Mouse (Mus musculus) liver, embryonic 14.5 days (tissue): Measurements from ENCODE around the gene Ddit4. TPM values are rescaled to one million over a fixed set of nuclear protein-coding genes. Genes with fewer than 3 reads are reported as not detected.
A peak's percentile ranks its signal among the peaks of the same experiment; 100 is the strongest.
"Not testable (repeated sequence)": the region's sequence is repeated elsewhere in the genome, so short reads cannot be mapped to it uniquely, and the experiment has no call there.

ENCODE experiments used
- ATAC-seq: fragments of 200-750 bp; cut with Nextera tagmentation; 2 replicates; pipeline ENCODE4 v1.8.0; 2017; ENCODE audit warnings: moderate number of reproducible peaks, mild to moderate bottlenecking, moderate library complexity; ENCODE audit not compliant: insufficient read depth
- DNase-seq, 3 experiments: peaks; one replicate each; pipeline ENCODE4 v3.0.0-alpha.2; 2012 to 2013; ENCODE audit warnings: low read depth in 3 of 3, low spot score in 3 of 3
- H3K27ac ChIP-seq: fragments of 300-500 bp; sonication (generic); 2 replicates; pipeline ENCODE4 v1.5.1; 2014; ENCODE audit warnings: moderate library complexity, mild to moderate bottlenecking, control low read depth, inconsistent platforms
- H3K27me3 ChIP-seq: fragments of 300-500 bp; sonication (generic); 2 replicates; pipeline ENCODE4 v1.6.1; 2014; ENCODE audit warnings: mild to moderate bottlenecking, low read length, moderate library complexity; ENCODE audit not compliant: control insufficient read depth, insufficient read depth
- H3K36me3 ChIP-seq: fragments of 300-500 bp; sonication (generic); replicated peaks from 2 replicates; pipeline ENCODE4 v1.6.1; 2014; ENCODE audit warnings: low read depth; ENCODE audit not compliant: control insufficient read depth, insufficient read depth
- H3K4me1 ChIP-seq, 2 experiments: fragments of 200-500 bp in 1 of 2; fragments of 300-500 bp in 1 of 2; sonication (generic) in 1 of 2; replicated peaks; 2 replicates each; pipeline ENCODE4 v1.6.1; 2012 to 2014; ENCODE audit warnings: antibody characterized with exemption in 1 of 2, inconsistent platforms in 1 of 2, low read length in 1 of 2; ENCODE audit not compliant: control insufficient read depth in 2 of 2, insufficient read depth in 2 of 2
- H3K4me2 ChIP-seq: fragments of 300-500 bp; sonication (generic); 2 replicates; pipeline ENCODE4 v1.6.1; 2014; ENCODE audit warnings: low read depth, mild to moderate bottlenecking, control low read depth, moderate library complexity
- H3K4me3 ChIP-seq, 2 experiments: fragments of 200-500 bp in 1 of 2; fragments of 300-500 bp in 1 of 2; sonication (generic) in 1 of 2; 2 replicates each; pipeline ENCODE4 v1.5.1; 2012 to 2014; ENCODE audit warnings: low read depth in 2 of 2, low read length in 2 of 2, mild to moderate bottlenecking in 2 of 2, control low read depth in 1 of 2, inconsistent platforms in 1 of 2, moderate library complexity in 1 of 2; ENCODE audit not compliant: insufficient read depth in 1 of 2
- H3K9ac ChIP-seq: fragments of 300-500 bp; sonication (generic); replicated peaks from 2 replicates; pipeline ENCODE4 v1.6.1; 2014; ENCODE audit warnings: mild to moderate bottlenecking, control low read depth, moderate library complexity
- H3K9me3 ChIP-seq: fragments of 300-500 bp; sonication (generic); 2 replicates; pipeline ENCODE4 v1.6.1; 2016; ENCODE audit warnings: low read length, mixed read lengths; ENCODE audit not compliant: control insufficient read depth
- CTCF ChIP-seq: IDR thresholded peaks from 2 replicates; pipeline ENCODE4 v1.5.1; 2016; ENCODE audit warnings: antibody characterized with exemption, low read depth, control low read depth
- EP300 ChIP-seq: IDR thresholded peaks from 2 replicates; pipeline ENCODE4 v1.6.1; 2016; ENCODE audit warnings: antibody characterized with exemption, low read depth
- WGBS: fragments of 180-500 bp; shearing (Covaris S2); extraction: QIAGEN DNeasy Blood & Tissue Kit; methylation state at CpG from one replicate; pipeline ENCODE4 v1.1.7; 2014; ENCODE audit not compliant: insufficient replicate concordance; 5-methylcytosine and 5-hydroxymethylcytosine counted together
- polyA plus RNA-seq, 2 experiments: library from polyadenylated mRNA; depleted of rRNA in 1 of 2; stranded (reverse) in 1 of 2; unstranded in 1 of 2; fragments of >200 nt; fragmentation: Nextera tagmentation in 1 of 2; extraction: Ambion mirVana in 1 of 2; gene quantifications; 2 replicates each; pipeline versions ENCODE4 v1.2.1 to v1.2.3; 2012 to 2014

Ddit4 gene
- 2.5 and 3.3 TPM in 2 replicates for polyA plus RNA-seq (2012; rRNA removed)
- polyA plus RNA-seq (2014; fragmentation: Nextera tagmentation; extraction: Ambion mirVana): 0.20 and 0.39 TPM in 2 replicates

DNA sequence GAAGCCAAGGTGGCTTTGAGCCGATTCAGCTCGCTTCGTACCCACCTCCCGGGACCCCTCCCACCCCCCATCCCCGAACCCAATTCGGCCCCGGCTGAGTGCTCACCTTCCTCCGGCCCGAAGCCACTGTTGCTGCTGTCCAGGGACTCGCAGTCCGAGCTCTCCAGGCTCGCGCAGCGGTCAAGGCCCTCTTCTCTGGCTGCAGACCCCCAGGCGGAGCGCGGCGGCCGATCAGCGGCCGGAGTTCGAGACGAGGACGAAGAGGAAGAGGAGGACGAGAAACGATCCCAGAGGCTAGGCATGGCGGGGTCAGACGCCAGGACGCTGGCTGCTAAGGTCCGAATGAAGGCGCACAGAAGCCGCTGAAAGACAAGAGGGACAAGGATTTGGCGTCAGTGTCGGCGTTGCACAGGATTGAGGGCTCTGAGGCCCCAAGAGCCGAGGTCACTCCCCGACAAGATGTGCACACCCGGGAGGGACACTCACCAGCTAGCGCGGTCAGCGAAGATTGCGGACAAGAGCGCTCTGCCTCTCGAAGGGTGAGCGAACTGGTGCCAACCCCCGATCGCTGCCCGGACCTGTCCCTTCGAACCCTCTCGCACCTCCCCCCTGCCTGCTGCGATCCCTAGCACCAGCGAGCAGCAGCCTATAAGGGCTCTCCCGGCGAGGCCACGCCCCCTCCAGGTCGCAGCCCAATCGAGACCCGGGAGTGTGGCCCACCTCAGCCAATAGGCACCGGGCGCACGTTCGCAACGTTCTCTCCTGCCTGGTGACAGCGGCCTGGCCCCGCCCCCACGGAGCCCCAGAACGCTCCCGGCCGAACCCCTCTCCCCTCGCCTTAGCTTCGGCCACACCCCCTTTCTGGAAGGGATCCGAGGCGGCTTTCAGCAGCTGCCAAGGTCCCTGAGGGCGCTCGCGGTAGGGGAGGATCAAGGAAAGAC, at the start of gene Ddit4:
Gene Ddit4, minus strand, starts transcription at position 624 of the 941 bp plus-strand sequence.
- H3K4me2 ChIP-seq: peak within 1 kb of the TSS; percentile 90
- TF ChIP-seq EP300 (no peak), CTCF (no peak)
- H3K27ac ChIP-seq: no peak within 1 kb of the TSS
- H3K36me3 ChIP-seq: no peaks in the 10 kb centered on the region
- peak; percentile 87 to 93 (median 92) for DNase-seq
- peak within 1 kb of the TSS; percentile 64 for H3K9ac ChIP-seq
- H3K4me3 ChIP-seq: peak within 1 kb of the TSS; percentile 56 to 64
- H3K27me3 ChIP-seq: peaks cover 10% of the 10 kb centered on the region
- peaks cover 0 to 7% of the 10 kb centered on the region in 2 experiments; a peak in 2 of 4 replicates for H3K4me1 ChIP-seq
- H3K9me3 ChIP-seq: no peaks in the 10 kb centered on the region
- ATAC-seq: peak; percentile 98
- WGBS: under 1% methylated on average over 76 of the region's 76 CpGs

DNA sequence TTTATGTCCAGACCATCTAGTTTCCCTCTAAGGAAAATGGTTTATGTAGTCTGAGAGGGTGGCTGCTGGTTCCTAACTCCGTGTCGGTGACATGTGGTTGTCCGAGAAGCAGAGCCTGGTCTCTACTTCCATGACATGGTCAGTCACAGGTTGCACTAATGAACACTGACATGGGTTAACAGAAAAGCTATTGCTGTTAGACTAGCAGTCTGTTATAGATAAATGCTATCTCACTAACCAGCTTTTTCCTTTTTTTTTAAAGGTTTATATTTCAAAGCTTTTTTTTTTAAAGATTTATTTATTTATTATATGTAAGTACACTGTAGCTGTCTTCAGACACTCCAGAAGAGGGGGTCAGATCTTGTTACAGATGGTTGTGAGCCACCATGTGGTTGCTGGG, 47.4 kb upstream of the Ddit4 start:
- peaks cover 14% of the 10 kb centered on the region for H3K36me3 ChIP-seq
- no peak for ATAC-seq
- H3K4me1 ChIP-seq: peaks cover 14 to 15% of the 10 kb centered on the region in 2 experiments
- DNase-seq: no peak
- H3K4me2 ChIP-seq: no peak overlapping the region
- H3K4me3 ChIP-seq: no peak overlapping the region
- 50% methylated on average over 3 of the region's 3 CpGs for WGBS
- H3K27me3 ChIP-seq: no peaks in the 10 kb centered on the region
- TF ChIP-seq CTCF (no peak), EP300 (no peak)
- no peak overlapping the region for H3K9ac ChIP-seq
- H3K9me3 ChIP-seq: no peaks in the 10 kb centered on the region
- no peak overlapping the region for H3K27ac ChIP-seq

DNA sequence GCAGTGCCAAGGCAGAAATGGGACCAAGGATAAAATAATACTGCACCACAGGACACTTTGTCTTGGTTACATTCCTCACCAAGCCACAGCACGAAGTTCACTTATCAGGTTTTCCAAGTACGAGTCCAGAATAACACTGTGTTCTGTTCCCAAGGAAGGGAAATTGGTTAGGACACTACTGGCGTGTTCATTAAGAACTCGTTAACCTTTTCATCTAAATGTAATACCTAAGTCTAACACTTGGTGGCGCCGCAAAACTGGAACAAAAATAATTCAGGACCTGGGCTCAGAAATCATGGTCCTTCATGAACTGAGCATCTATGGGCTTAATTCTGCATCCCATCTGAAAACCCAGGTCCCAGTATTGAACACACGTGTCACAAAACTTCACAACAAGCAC, 46.0 kb upstream of the Ddit4 start:
- no peaks in the 10 kb centered on the region for H3K27me3 ChIP-seq
- peaks cover 7 to 8% of the 10 kb centered on the region in 2 experiments for H3K4me1 ChIP-seq
- no peak overlapping the region for H3K9ac ChIP-seq
- TF ChIP-seq CTCF (peak; percentile 71), EP300 (no peak)
- ATAC-seq: no peak
- DNase-seq: peak; percentile 43 to 66 (median 60)
- H3K36me3 ChIP-seq: peaks cover 17% of the 10 kb centered on the region
- H3K4me2 ChIP-seq: no peak overlapping the region
- H3K4me3 ChIP-seq: no peak overlapping the region
- 14% methylated on average over 7 of the region's 7 CpGs for WGBS
- no peak overlapping the region for H3K27ac ChIP-seq
- no peaks in the 10 kb centered on the region for H3K9me3 ChIP-seq

DNA sequence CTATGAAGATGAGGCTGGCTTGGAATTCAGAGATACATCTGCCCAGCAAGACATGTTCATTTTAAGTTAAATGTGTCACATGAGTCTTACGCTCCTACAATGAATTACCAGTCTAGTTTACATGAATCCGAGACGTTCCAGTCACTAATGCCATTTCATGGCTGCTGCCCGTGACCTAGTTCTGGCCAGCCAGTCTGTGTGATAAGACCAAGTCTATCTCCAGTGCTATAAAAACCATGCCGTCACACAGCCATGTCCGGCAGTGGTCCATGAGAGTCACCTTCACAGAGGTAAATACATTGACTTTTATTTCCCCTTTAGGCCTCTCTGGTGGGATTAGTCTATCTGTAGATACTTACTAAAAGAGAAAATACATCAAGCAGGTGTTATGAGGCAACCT, 44.3 kb upstream of the Ddit4 start:
- H3K4me2 ChIP-seq: no peak overlapping the region

DNA sequence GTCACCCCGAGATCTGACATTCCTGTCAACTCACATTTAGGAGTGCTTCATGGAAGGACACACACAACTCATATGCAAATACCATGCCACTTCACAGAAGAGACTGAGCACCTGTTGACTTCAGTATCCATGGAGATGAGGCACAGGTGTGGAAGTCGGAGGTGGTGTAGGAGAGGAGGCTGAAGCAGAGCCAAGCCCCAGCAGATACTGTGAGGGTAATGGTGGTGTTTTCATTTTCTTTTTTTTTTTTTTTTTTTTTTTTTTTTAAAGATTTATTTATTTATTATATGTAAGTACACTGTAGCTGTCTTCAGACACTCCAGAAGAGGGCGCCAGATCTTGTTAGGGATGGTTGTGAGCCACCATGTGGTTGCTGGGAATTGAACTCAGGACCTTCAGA, 42.2 kb upstream of the Ddit4 start:
- DNase-seq, H3K9me3 ChIP-seq, H3K4me1 ChIP-seq, H3K27ac ChIP-seq, H3K4me3 ChIP-seq, H3K9ac ChIP-seq, H3K27me3 ChIP-seq, ATAC-seq, H3K4me2 ChIP-seq: not testable (repeated sequence)
- 80% methylated on average over 2 of the region's 3 CpGs for WGBS
- H3K36me3 ChIP-seq: peaks cover 28% of the 10 kb centered on the region
- 0 out of 2 replicates have a peak, but pooled peaks have one; percentile 2 for TF ChIP-seq CTCF

More for the DNA sequence above, 44.3 kb upstream of the Ddit4 start:
- Histone ChIP-seq H3K27ac (no peak overlapping the region), H3K36me3 (peaks cover 17% of the 10 kb centered on the region), H3K9me3 (no peaks in the 10 kb centered on the region), H3K27me3 (no peaks in the 10 kb centered on the region), H3K4me1 (peaks cover 0 to 3% of the 10 kb centered on the region in 2 experiments; a peak in 1 of 4 replicates), H3K4me3 (no peak overlapping the region), H3K9ac (no peak overlapping the region)
- TF ChIP-seq CTCF (no peak), EP300 (no peak)
- 84% methylated on average over 6 of the region's 6 CpGs for WGBS
- ATAC-seq (no peak), DNase-seq (no peak)
